Mouse (Mus musculus): ENCODE measurements around the gene CN725425.

GRCm38 (mm10) chr15:91172193-91172592, 27.1 kb upstream of the CN725425 start:
- TF ChIP-seq CTCF (IDR thresholded peaks at IDR 0.05; ENCODE audit: borderline replicate concordance, insufficient read depth, low read depth, low read length) (no peak), POLR2A (IDR thresholded peaks at IDR 0.05; ENCODE audit: borderline replicate concordance, insufficient read depth, low read length) (no peak)
